Mouse (Mus musculus): ENCODE measurements at regions not wholly inside any gene's neighbourhood (a gene's known extent, or its start where the extent isn't known, plus 50 kb on each side); places are given as distances from the start of the nearest gene placed in this dataset.

- Histone ChIP-seq H3K4me1 (ENCODE audit: control insufficient read depth, insufficient read depth, low read length) (no peaks in the 10 kb centered on the region), H3K9me3 (replicated peaks; ENCODE audit: control insufficient read depth, low read length) (no peaks in the 10 kb centered on the region), H3K27me3 (ENCODE audit: control insufficient read depth, insufficient read depth, low read length) (no peaks in the 10 kb centered on the region), H3K27ac (replicated peaks; ENCODE audit: low read depth, low read length) (no peak overlapping the region), H3K4me3 (ENCODE audit: low read depth, low read length) (no peak overlapping the region), H3K4me2 (ENCODE audit: low read depth, low read length) (no peak overlapping the region), H3K36me3 (replicated peaks; ENCODE audit: control insufficient read depth, insufficient read depth, low read depth, low read length) (no peaks in the 10 kb centered on the region), H3K9ac (replicated peaks; ENCODE audit: low read length) (no peak overlapping the region)
- ATAC-seq (replicated peaks; ENCODE audit: insufficient number of reproducible peaks, low FRiP score, low TSS enrichment, low read depth) (no peak), DNase-seq (ENCODE audit: low spot score) (no peak)
- 80% methylated on average over 5 of the region's 5 CpGs for WGBS
Observed at GRCm38 (mm10) chr4:105365076-105365475, 207.9 kb downstream of the Plpp3 start.

GRCm38 (mm10) chr4:105376591-105376990 lies 219.4 kb downstream of the Plpp3 start:
- no peak overlapping the region for H3K4me2 ChIP-seq (ENCODE audit: low read depth, low read length)
- H3K9me3 ChIP-seq (replicated peaks; ENCODE audit: control insufficient read depth, low read length), result no peaks in the 10 kb centered on the region
- H3K9ac ChIP-seq (replicated peaks; ENCODE audit: low read length), result no peak overlapping the region
- H3K27ac ChIP-seq (replicated peaks; ENCODE audit: low read depth, low read length), result peak overlapping the region; percentile 22; the same call in 1 of the 2 replicates
- WGBS, result 14% methylated on average over 5 of the region's 5 CpGs
- H3K36me3 ChIP-seq (replicated peaks; ENCODE audit: control insufficient read depth, insufficient read depth, low read depth, low read length), result no peaks in the 10 kb centered on the region
- H3K27me3 ChIP-seq (ENCODE audit: control insufficient read depth, insufficient read depth, low read length), result no peaks in the 10 kb centered on the region
- H3K4me1 ChIP-seq (ENCODE audit: control insufficient read depth, insufficient read depth, low read length), result no peaks in the 10 kb centered on the region; the same call in 1 of the 2 replicates
- 0 out of 2 replicates have a peak, but pooled peaks have one; percentile 29 for ATAC-seq (replicated peaks; ENCODE audit: insufficient number of reproducible peaks, low FRiP score, low TSS enrichment, low read depth)
- DNase-seq (ENCODE audit: low spot score), result peak; percentile 44
- no peak overlapping the region for H3K4me3 ChIP-seq (ENCODE audit: low read depth, low read length)

GRCm38 (mm10) chr4:105377469-105378187 lies 220.5 kb downstream of the Plpp3 start:
- Histone ChIP-seq H3K9ac (replicated peaks; ENCODE audit: low read length) (no peak overlapping the region; the same call in 1 of the 2 replicates), H3K4me2 (ENCODE audit: low read depth, low read length) (no peak overlapping the region), H3K4me1 (ENCODE audit: control insufficient read depth, insufficient read depth, low read length) (no peaks in the 10 kb centered on the region; the same call in 1 of the 2 replicates), H3K27me3 (ENCODE audit: control insufficient read depth, insufficient read depth, low read length) (no peaks in the 10 kb centered on the region), H3K4me3 (ENCODE audit: low read depth, low read length) (no peak overlapping the region), H3K27ac (replicated peaks; ENCODE audit: low read depth, low read length) (peak overlapping the region; percentile 65), H3K36me3 (replicated peaks; ENCODE audit: control insufficient read depth, insufficient read depth, low read depth, low read length) (no peaks in the 10 kb centered on the region), H3K9me3 (replicated peaks; ENCODE audit: control insufficient read depth, low read length) (no peaks in the 10 kb centered on the region)
- ATAC-seq (replicated peaks; ENCODE audit: insufficient number of reproducible peaks, low FRiP score, low TSS enrichment, low read depth) (no peak), DNase-seq (ENCODE audit: low spot score) (peak; percentile 72)
- WGBS, result 26% methylated on average over 11 of the region's 11 CpGs

GRCm38 (mm10) chr4:105384826-105385225 lies 227.7 kb downstream of the Plpp3 start:
- ATAC-seq (replicated peaks; ENCODE audit: insufficient number of reproducible peaks, low FRiP score, low TSS enrichment, low read depth) (no peak), DNase-seq (ENCODE audit: low spot score) (peak; percentile 52)

GRCm38 (mm10) chr4:105385481-105385880 lies 228.3 kb downstream of the Plpp3 start:
- Histone ChIP-seq H3K27me3 (ENCODE audit: control insufficient read depth, insufficient read depth, low read length) (no peaks in the 10 kb centered on the region), H3K27ac (replicated peaks; ENCODE audit: low read depth, low read length) (no peak overlapping the region), H3K4me1 (ENCODE audit: control insufficient read depth, insufficient read depth, low read length) (no peaks in the 10 kb centered on the region), H3K36me3 (replicated peaks; ENCODE audit: control insufficient read depth, insufficient read depth, low read depth, low read length) (no peaks in the 10 kb centered on the region), H3K4me2 (ENCODE audit: low read depth, low read length) (no peak overlapping the region), H3K4me3 (ENCODE audit: low read depth, low read length) (no peak overlapping the region), H3K9ac (replicated peaks; ENCODE audit: low read length) (no peak overlapping the region), H3K9me3 (replicated peaks; ENCODE audit: control insufficient read depth, low read length) (no peaks in the 10 kb centered on the region)
- WGBS, result 82% methylated on average over 5 of the region's 5 CpGs
- DNase-seq (ENCODE audit: low spot score) (no peak), ATAC-seq (replicated peaks; ENCODE audit: insufficient number of reproducible peaks, low FRiP score, low TSS enrichment, low read depth) (no peak)

More at GRCm38 (mm10) chr4:105384826-105385225, 227.7 kb downstream of the Plpp3 start:
- WGBS, result 39% methylated on average over 3 of the region's 3 CpGs
- H3K27me3 ChIP-seq (ENCODE audit: control insufficient read depth, insufficient read depth, low read length), result no peaks in the 10 kb centered on the region
- no peak overlapping the region for H3K4me3 ChIP-seq (ENCODE audit: low read depth, low read length)
- no peak overlapping the region for H3K4me2 ChIP-seq (ENCODE audit: low read depth, low read length)
- no peaks in the 10 kb centered on the region for H3K9me3 ChIP-seq (replicated peaks; ENCODE audit: control insufficient read depth, low read length)
- H3K27ac ChIP-seq (replicated peaks; ENCODE audit: low read depth, low read length), result no peak overlapping the region
- no peak overlapping the region for H3K9ac ChIP-seq (replicated peaks; ENCODE audit: low read length)
- no peaks in the 10 kb centered on the region for H3K36me3 ChIP-seq (replicated peaks; ENCODE audit: control insufficient read depth, insufficient read depth, low read depth, low read length)
- no peaks in the 10 kb centered on the region for H3K4me1 ChIP-seq (ENCODE audit: control insufficient read depth, insufficient read depth, low read length)

- Histone ChIP-seq H3K9ac (replicated peaks; ENCODE audit: low read length) (no peak overlapping the region), H3K4me1 (ENCODE audit: control insufficient read depth, insufficient read depth, low read length) (no peaks in the 10 kb centered on the region), H3K9me3 (replicated peaks; ENCODE audit: control insufficient read depth, low read length) (no peaks in the 10 kb centered on the region), H3K4me3 (ENCODE audit: low read depth, low read length) (no peak overlapping the region), H3K27me3 (ENCODE audit: control insufficient read depth, insufficient read depth, low read length) (no peaks in the 10 kb centered on the region), H3K4me2 (ENCODE audit: low read depth, low read length) (no peak overlapping the region), H3K36me3 (replicated peaks; ENCODE audit: control insufficient read depth, insufficient read depth, low read depth, low read length) (no peaks in the 10 kb centered on the region), H3K27ac (replicated peaks; ENCODE audit: low read depth, low read length) (no peak overlapping the region)
- DNase-seq (ENCODE audit: low spot score) (peak; percentile 76), ATAC-seq (replicated peaks; ENCODE audit: insufficient number of reproducible peaks, low FRiP score, low TSS enrichment, low read depth) (no peak)
- 24% methylated on average over 5 of the region's 5 CpGs for WGBS
Observed at GRCm38 (mm10) chr4:105390378-105390777, 233.2 kb downstream of the Plpp3 start.

- no peak for DNase-seq (ENCODE audit: low spot score)
- no peak overlapping the region for H3K4me3 ChIP-seq (ENCODE audit: low read depth, low read length)
- H3K9ac ChIP-seq (replicated peaks; ENCODE audit: low read length), result no peak overlapping the region
- ATAC-seq (replicated peaks; ENCODE audit: insufficient number of reproducible peaks, low FRiP score, low TSS enrichment, low read depth), result no peak
- 36% methylated on average over 1 of the region's 1 CpGs for WGBS
- no peak overlapping the region for H3K4me2 ChIP-seq (ENCODE audit: low read depth, low read length)
- no peaks in the 10 kb centered on the region for H3K27me3 ChIP-seq (ENCODE audit: control insufficient read depth, insufficient read depth, low read length)
- no peaks in the 10 kb centered on the region for H3K36me3 ChIP-seq (replicated peaks; ENCODE audit: control insufficient read depth, insufficient read depth, low read depth, low read length)
- no peaks in the 10 kb centered on the region for H3K4me1 ChIP-seq (ENCODE audit: control insufficient read depth, insufficient read depth, low read length)
- no peaks in the 10 kb centered on the region for H3K9me3 ChIP-seq (replicated peaks; ENCODE audit: control insufficient read depth, low read length)
- H3K27ac ChIP-seq (replicated peaks; ENCODE audit: low read depth, low read length), result no peak overlapping the region
Observed at GRCm38 (mm10) chr4:105394366-105394765, 237.2 kb downstream of the Plpp3 start.

- H3K4me1 ChIP-seq (ENCODE audit: control insufficient read depth, insufficient read depth, low read length), result no peaks in the 10 kb centered on the region
- H3K4me2 ChIP-seq (ENCODE audit: low read depth, low read length), result no peak overlapping the region
- H3K27me3 ChIP-seq (ENCODE audit: control insufficient read depth, insufficient read depth, low read length), result no peaks in the 10 kb centered on the region
- no peak overlapping the region for H3K4me3 ChIP-seq (ENCODE audit: low read depth, low read length)
- WGBS, result 71% methylated on average over 2 of the region's 2 CpGs
- no peak for ATAC-seq (replicated peaks; ENCODE audit: insufficient number of reproducible peaks, low FRiP score, low TSS enrichment, low read depth)
- H3K27ac ChIP-seq (replicated peaks; ENCODE audit: low read depth, low read length), result no peak overlapping the region
- no peak overlapping the region for H3K9ac ChIP-seq (replicated peaks; ENCODE audit: low read length)
- H3K36me3 ChIP-seq (replicated peaks; ENCODE audit: control insufficient read depth, insufficient read depth, low read depth, low read length), result no peaks in the 10 kb centered on the region
- DNase-seq (ENCODE audit: low spot score), result no peak
- H3K9me3 ChIP-seq (replicated peaks; ENCODE audit: control insufficient read depth, low read length), result no peaks in the 10 kb centered on the region
Observed at GRCm38 (mm10) chr4:105397451-105397850, 240.3 kb downstream of the Plpp3 start.

Measured in embryonic facial prominence, embryonic 11.5 days (tissue).